Mouse (Mus musculus): Measurements from ENCODE around the gene Jazf1.
A peak's percentile ranks its signal among the peaks of the same experiment; 100 is the strongest.

The Jazf1 gene

GRCm38 (mm10) chr6:52851975-52852374 lies 216.5 kb downstream of the Jazf1 start:
- no peak for DNase-seq (ENCODE audit: low spot score in 2 of 2)

DNA sequence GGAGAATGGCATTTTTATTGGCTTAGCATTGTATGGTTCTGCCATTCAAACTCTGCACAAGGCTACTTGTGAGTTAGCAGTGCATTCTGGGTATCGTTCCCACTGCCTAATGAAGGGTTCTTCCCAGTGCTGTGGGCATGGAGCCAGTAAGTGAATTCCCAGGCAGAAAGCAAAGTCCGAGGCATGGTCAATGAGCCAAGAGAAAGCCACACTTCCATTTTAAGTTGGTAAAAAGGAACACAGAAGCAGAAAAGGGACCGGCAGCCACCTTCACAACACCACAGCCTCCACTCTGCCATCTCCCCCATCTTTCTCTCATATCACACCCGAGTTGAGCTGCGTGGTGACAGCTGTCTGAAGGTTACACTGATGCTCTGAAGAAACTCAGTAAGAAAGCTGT lies 217.4 kb downstream of the Jazf1 start:
- DNase-seq (ENCODE audit: low spot score in 2 of 2), result peak; percentile 77

DNA sequence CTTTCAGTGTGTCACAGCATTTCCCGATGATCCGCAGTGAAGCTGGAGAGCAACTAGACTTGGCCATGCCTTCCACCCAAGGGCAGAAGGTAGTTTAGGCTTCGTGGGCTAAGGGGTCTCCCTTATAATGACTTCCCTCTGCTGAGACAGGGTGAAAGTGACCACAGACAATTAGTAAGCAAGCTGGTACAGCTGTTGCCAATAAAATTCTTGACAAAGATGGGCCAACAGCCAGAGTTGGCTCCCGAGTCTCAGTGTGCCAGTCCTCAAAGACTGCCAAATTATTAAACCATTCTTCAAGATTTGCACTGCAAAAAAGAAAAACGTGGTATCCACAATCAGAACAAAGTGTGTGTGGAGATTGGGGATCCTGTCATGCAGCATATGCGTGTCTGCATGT lies 220.2 kb downstream of the Jazf1 start:
- no peak for DNase-seq (ENCODE audit: low spot score in 2 of 2)

- no peak for DNase-seq (ENCODE audit: low spot score in 2 of 2)
Observed at GRCm38 (mm10) chr6:52846314-52846713, 222.1 kb downstream of the Jazf1 start.

- no peak for DNase-seq (ENCODE audit: low spot score in 2 of 2)
Observed at GRCm38 (mm10) chr6:52844741-52845140, 223.7 kb downstream of the Jazf1 start.

DNA sequence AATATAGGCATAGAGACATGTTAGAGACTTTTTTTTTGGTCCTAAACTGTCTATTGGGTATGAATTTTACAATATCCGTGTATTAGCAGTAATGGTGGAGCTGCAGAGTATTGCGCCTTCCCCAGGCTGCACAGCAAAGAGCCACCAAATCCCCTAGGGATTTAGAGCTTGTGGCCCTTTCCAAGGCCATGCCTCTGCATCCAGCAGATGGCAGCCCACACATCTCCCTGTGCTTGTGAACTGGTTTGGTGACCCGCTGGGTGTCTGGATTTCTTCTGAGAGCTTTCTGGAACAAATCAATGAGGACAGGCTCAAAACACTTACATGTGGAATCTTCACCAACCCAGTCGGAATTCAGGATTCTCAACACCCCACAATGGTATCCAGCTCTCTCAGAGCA lies 225.4 kb downstream of the Jazf1 start:
- DNase-seq (ENCODE audit: low spot score in 2 of 2), result no peak

DNA sequence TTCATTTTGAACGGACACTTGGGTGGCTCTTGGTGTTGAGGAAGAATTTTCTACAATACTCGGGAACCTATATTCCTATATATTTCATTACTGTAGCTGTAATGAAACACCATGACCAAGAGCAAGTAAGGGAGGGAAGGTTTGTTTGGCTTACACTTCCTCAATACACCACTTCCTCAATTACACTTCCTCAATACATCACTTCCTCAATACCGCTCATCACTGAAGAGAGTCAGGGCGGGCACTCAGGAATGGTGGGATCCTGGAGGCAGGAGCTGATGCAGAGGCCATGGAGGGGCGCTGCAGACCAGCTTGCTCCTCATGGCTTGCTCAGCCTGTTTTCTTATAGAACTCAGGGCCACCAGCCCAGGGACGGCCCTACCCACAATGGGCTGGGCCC lies 225.8 kb downstream of the Jazf1 start:
- DNase-seq (ENCODE audit: low spot score in 2 of 2), result no peak

DNA sequence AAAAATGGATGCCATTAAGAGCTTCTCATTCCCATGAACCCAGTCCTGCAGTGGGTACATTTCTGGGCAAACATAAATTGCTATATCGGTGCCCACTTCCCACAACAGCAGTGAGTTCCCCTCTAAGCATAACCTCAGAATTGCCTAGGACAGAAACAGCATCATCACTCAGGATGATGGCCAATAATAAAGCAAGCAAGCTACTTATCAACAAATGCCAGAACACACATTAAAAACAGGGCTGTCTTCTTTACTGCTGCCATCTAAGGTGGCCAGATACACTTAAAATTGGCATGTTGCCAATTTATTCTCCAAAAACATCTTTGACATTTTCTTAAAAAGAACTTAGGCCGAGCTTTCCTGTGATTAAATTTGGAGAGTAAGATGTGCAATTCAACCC lies 226.8 kb downstream of the Jazf1 start:
- no peak for DNase-seq (ENCODE audit: low spot score in 2 of 2)

DNA sequence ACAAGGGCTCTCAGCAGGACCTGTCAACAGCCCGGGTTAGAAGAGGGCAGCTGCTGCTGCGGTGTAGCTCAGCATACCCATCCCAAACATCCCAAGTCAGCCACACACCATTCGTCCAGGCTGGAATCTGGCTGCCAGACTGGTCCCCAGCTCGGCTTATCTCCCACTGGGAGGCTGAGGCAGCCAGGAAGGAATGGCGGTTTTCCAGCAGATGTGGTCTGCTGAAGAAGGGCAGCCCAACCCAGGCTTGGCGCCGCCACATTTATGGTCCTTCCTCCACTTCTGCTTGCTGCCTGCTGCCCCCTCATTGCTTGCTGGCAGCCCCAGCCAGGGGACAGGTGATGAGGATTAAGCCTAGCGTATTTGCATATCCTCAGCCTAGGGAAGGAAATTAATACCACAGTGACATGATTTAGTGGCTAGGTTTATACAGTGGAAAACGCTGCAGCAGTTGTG lies 227.8 kb downstream of the Jazf1 start:
- DNase-seq (ENCODE audit: low spot score in 2 of 2), result no peak

GRCm38 (mm10) chr6:52838691-52839090 lies 229.7 kb downstream of the Jazf1 start:
- peak; percentile 87 to 90 for DNase-seq (ENCODE audit: low spot score in 2 of 2)

GRCm38 (mm10) chr6:52837792-52838191 lies 230.6 kb downstream of the Jazf1 start:
- no peak for DNase-seq (ENCODE audit: low spot score in 2 of 2)

GRCm38 (mm10) chr6:52836201-52836950 lies 232.1 kb downstream of the Jazf1 start:
- DNase-seq (ENCODE audit: low spot score in 2 of 2), result peak; percentile 69 to 74

DNA sequence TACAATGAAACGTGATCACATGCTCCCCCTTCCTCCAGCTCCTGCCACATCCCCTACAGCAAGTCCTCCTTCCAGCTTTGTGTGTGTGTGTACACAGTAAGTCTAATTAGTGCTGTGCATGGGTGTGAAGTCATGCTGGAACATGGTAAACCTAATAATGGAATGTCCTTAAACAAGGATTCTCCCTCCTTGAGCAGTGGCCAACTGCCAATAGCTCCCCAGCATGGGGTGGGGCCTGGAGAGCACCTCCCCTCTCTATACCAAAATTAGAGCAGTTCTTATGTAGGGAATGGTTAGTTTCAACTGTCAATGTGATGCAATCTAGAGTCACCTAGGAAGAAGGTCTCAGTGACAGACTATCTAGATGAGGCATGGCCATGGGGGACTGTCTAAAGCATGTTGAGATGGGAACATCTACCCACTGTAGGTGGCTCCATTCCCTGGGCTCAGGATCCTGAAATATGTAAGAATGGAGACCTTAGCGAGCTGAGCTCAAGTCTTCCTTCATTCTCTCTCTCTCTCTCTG lies 240.6 kb downstream of the Jazf1 start:
- DNase-seq (ENCODE audit: low spot score in 2 of 2), result no peak

DNA sequence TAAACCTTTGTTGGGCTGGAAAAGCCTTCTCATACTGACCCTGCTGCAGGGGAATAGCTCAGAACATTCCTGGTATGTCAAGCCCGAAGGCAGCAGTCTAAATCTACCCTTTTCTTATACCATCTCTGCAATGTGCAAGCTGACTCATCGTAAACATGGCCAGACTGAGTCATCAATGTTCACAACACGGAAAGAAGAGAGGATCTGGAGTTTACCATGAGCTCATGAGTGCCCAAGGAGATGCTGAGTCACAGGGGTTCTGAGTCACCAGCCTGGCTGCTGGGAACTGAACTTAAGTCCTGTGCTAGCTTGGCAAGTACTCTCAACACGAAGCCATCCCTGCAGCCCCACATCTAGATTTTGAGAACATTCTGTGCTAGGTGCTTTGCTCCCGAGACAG lies 242.9 kb downstream of the Jazf1 start:
- peak in 1 of 2 experiments; percentile 47 for DNase-seq (ENCODE audit: low spot score in 2 of 2)

DNA sequence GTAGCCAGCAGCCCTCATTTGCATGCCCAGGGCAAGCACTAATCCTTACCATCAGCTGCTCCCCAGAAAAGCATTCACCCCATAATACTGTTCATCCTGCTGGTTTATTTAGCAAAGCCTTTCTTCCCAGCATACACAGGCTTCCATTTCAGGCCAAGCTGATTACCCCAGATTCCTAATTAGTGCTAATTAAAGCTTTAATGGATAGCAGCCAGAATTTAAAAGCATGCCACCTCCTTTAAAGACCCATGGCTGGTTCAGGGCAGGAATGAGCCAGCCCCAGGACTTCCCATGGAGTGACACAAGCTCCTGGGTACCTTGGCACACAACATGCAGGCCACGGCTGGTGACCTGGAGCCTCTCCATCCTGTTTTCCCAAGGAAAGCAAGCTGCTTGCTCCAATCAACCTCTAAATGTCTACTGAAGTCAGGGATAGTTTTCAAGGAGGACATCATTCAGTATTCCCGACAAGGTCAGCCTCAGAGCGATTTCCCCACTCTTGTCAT lies 243.4 kb downstream of the Jazf1 start:
- DNase-seq (ENCODE audit: low spot score in 2 of 2), result peak; percentile 56 to 73

DNA sequence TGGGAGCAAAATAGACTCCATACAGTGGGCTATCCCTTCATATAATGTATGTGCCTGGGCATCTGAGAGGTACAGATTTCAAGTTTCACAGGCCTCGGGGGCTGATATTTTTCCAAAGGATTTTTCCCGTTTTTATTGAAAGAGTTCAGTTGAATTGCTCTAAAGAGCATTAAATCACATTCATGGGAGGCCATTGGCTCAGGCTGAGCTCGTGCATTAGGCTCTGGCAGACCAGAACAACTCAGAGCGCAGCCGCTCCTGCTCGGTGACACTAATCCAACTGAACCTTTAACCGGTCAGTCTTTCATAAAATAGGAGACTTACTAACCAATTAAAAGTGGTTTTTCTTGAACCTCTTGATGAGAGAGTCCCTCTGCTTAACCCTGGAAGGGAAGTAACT lies 245.4 kb downstream of the Jazf1 start:
- DNase-seq (ENCODE audit: low spot score in 2 of 2), result no peak

DNA sequence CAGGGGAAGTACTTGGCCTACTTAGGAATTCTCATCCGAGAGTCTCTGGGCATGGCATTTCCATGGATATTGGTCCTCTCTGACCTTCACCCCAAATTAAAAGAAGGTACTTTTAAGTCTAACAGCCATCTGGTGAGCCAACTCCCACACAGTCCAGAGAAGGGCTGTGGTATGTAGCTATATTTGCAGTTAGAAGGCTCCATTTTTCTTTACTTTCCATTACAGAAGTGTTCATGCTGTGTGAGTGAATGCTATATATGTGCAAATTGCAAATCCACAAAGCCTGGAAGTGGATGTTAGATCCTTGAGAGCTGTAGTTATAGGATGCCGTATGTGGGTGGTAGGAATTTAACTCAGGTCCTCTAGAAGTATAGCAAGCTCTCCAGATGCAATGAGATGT lies 245.8 kb downstream of the Jazf1 start:
- DNase-seq (ENCODE audit: low spot score in 2 of 2), result no peak

DNA sequence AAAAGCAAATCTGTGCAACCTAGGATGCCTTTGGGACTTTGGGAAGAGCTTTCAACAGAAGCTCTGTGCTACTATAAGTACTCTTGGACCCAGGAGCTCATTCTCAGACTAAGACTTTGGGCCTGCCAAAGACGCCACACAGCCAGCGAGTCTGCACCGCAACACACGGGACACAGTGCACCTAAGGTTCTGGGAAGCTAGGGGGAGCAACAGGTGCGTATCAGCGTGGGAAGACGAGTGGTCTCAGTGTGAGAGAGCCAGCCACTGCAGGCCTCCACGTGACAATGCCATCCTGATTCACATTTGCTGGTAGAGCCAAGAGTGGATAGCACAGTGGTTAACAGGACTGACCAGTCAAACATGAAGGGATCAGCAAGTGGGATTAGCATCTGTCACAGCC lies 249.1 kb downstream of the Jazf1 start:
- DNase-seq (ENCODE audit: low spot score in 2 of 2), result no peak

- DNase-seq (ENCODE audit: low spot score in 2 of 2), result no peak
Observed at GRCm38 (mm10) chr6:52818041-52818440, 250.4 kb downstream of the Jazf1 start.

- DNase-seq (ENCODE audit: low spot score in 2 of 2), result no peak
Observed at GRCm38 (mm10) chr6:52817203-52817874, 251.1 kb downstream of the Jazf1 start.

DNA sequence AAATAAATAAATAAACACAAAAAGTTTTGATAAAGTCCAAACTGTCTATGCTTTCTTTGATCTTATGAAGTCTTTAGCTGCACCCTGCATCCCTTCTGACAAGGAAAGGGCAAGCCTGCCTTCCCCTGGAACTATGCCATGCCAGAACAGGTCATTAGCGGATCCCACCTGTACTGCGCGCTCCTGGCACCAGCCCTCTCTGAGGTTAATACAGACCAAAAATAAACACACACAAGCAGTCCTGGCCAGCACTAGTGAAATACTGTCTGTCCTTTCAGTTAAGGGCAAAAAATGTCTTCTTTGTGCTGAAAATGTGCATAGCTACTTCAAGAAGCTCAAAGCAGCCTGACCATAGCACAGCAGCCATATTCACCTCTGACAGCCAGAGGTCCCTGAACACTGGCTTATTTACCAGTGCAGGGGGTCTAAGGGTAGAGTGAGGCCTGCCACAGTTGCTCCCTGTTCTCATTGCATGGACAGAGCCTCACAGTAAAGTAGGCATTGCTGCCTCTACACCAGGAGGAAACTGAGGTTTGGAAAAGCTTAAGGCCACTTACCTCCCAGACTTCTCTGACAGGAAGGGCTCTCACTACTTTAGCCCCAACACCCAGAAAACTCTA lies 263.1 kb downstream of the Jazf1 start:
- DNase-seq (ENCODE audit: low spot score in 2 of 2), result no peak

DNA sequence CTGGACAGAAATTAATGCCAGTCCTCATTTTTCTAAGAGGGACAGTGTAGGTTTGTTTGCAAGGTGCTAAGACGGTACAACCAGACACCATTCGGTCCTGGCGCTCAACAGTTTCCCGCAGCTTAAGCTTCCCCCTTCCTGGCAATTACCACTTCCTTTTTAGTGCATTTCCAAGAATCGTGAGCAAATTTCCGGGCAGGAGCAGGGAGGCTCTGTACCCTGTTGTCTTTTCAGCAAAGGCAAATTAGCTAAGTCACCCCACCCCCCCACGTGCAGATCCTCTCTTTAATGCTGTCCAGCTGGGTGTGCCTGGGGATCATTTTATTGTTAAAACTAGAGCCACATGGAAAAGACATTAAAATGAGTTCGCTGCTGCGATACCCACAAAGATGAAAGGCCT lies 266.2 kb downstream of the Jazf1 start:
- DNase-seq (ENCODE audit: low spot score in 2 of 2), result no peak

Measured in right cerebral cortex, postnatal 10 days (tissue).